Mouse (Mus musculus): ENCODE data around the gene Ppt2. TPM values are rescaled to one million over a fixed set of nuclear protein-coding genes. Genes with fewer than 3 reads are reported as not detected.

Ppt2 gene
- polyA plus RNA-seq, 1 experiment from 2014 or later: 22.9 TPM

DNA sequence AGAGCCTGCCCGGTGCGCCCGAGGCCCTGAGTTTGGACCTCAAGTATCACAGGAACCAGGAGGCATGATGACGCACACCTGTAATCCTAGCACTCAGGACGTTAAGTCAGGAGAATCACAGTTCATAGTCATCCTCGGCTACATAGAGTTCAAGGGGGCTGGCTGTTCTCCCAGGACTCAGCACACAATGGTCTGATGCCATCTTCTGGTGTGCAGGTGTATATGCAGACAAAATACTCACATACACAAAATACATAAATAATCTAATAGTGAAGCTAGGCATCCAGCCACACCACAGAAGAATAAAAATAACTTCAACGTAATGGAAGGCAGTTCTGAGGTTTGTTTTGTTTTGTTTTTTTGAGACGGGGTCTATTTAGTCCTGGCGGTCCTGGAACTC lies 5.1 kb downstream of the Ppt2 start:
- no peaks in the 10 kb centered on the region for H3K27me3 ChIP-seq
- H3K27ac ChIP-seq: no peak overlapping the region
- H3K4me3 ChIP-seq: no peak overlapping the region
- ATAC-seq (replicated peaks; ENCODE audit: insufficient number of reproducible peaks, insufficient read depth, low FRiP score, low read depth): no peak
- WGBS: 84% methylated on average over 9 of the region's 9 CpGs
- peaks cover 13% of the 10 kb centered on the region for H3K4me1 ChIP-seq (replicated peaks)
- H3K9me3 ChIP-seq (replicated peaks): no peaks in the 10 kb centered on the region
- H3K4me2 ChIP-seq: no peak overlapping the region
- no peak overlapping the region for H3K9ac ChIP-seq
- H3K36me3 ChIP-seq: peaks cover 38% of the 10 kb centered on the region

DNA sequence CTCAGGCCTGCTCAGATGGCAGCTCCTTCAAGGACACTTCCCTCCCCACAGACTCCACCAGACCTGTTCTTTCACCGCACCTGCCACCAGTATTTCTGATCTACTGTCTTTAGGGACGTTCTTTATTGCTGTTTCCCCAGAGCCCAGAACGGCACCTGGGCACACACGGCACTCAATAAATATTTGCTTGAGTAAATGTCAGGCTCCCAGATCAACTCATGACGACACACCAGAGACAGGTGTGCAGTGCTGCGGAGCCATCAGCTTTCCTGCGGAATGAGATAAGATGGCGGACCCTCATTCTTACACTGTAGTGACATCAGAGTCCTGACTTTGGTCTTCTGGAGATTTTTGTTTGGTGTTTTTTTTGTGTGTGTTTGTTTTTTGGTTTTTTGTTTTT lies 7.3 kb downstream of the Ppt2 start:
- H3K27ac ChIP-seq: no peak overlapping the region
- H3K4me1 ChIP-seq (replicated peaks): peaks cover 4% of the 10 kb centered on the region
- no peaks in the 10 kb centered on the region for H3K9me3 ChIP-seq (replicated peaks)
- H3K9ac ChIP-seq: no peak overlapping the region
- no peaks in the 10 kb centered on the region for H3K27me3 ChIP-seq
- no peak overlapping the region for H3K4me2 ChIP-seq
- 90% methylated on average over 8 of the region's 8 CpGs for WGBS
- no peak for ATAC-seq (replicated peaks; ENCODE audit: insufficient number of reproducible peaks, insufficient read depth, low FRiP score, low read depth)
- H3K4me3 ChIP-seq: no peak overlapping the region
- peaks cover 49% of the 10 kb centered on the region for H3K36me3 ChIP-seq

DNA sequence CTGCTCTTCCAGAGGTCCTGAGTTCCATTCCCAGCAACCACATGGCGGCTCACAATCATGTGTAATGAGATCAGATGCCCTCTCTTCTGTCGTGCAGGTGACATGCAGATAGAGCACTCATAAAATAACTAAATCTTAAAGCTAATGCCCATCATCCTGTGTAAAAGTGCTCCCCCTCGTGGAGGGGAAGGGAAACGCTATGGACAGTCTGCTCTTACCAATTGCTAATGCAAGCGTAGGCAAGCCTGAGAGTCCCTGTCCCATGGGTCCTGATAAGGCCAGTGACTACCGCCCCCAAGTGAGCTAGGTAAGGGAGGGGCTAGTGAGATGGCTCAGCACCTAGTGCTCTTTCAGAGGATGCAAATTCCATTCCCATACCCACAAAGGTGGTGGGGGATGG lies 9.3 kb downstream of the Ppt2 start:
- H3K9ac ChIP-seq: no peak overlapping the region
- no peaks in the 10 kb centered on the region for H3K27me3 ChIP-seq
- no peaks in the 10 kb centered on the region for H3K9me3 ChIP-seq (replicated peaks)
- no peak for ATAC-seq (replicated peaks; ENCODE audit: insufficient number of reproducible peaks, insufficient read depth, low FRiP score, low read depth)
- no peak overlapping the region for H3K4me2 ChIP-seq
- H3K4me1 ChIP-seq (replicated peaks): 0 out of 2 replicates have a peak, but pooled peaks cover 2% of the 10 kb centered on the region
- WGBS: 20% methylated on average over 6 of the region's 6 CpGs
- H3K4me3 ChIP-seq: no peak overlapping the region
- no peak overlapping the region for H3K27ac ChIP-seq
- peaks cover 42% of the 10 kb centered on the region for H3K36me3 ChIP-seq

DNA sequence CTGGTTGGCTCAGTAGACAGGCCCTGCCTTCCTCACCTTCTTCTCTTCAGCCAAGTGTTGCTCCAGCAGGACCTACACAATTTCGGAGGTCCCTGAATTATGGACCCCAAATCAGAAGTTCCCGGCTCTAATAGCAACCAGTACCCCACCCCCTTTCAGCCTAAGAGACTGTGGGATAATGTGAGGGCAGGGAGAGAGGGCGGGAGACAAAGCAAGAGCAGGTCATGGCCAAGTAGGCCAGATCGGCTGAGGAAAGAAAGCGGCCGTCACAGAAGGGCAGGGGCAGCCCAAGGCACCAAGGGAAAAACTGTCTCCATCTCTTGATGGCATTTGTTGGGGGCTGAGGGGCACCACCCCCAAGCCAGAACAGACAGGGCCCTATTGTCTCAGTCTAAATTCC lies 12.4 kb downstream of the Ppt2 start, which contains the start of gene Egfl8:
Gene Egfl8, minus strand, starts transcription at position 101 of the 400 bp plus-strand sequence.
- no peak within 1 kb of the TSS for H3K4me2 ChIP-seq
- H3K27ac ChIP-seq: no peak within 1 kb of the TSS
- no peak for ATAC-seq (replicated peaks; ENCODE audit: insufficient number of reproducible peaks, insufficient read depth, low FRiP score, low read depth)
- 0 out of 2 replicates have a peak, but pooled peaks cover 2% of the 10 kb centered on the region for H3K4me1 ChIP-seq (replicated peaks)
- H3K36me3 ChIP-seq: peaks cover 48% of the 10 kb centered on the region
- H3K9ac ChIP-seq: peak within 1 kb of the TSS; percentile 12; the same call in 1 of the 2 replicates
- no peaks in the 10 kb centered on the region for H3K9me3 ChIP-seq (replicated peaks)
- WGBS: 76% methylated on average over 6 of the region's 6 CpGs
- H3K4me3 ChIP-seq: no peak within 1 kb of the TSS
- H3K27me3 ChIP-seq: no peaks in the 10 kb centered on the region

DNA sequence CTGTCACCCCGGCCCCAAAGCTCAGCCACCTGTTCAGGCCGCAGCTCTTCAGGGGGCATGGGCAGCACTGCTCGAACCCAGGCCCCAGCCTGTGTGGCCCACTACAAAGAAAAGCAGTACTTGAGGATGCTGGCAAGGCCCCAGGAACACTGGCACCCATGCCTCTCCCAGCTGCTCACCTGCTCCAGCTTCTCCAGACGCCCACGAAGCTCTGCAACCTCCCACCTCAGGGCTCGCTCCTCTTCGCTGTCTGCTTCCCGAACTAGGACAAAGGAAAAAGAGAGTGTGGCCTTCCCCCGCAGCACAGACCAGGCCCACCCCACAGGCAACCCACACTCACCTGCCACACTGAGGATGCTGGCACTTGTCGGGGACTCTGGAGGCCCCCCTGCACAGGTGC lies 14.5 kb downstream of the Ppt2 start:
- no peak for ATAC-seq (replicated peaks; ENCODE audit: insufficient number of reproducible peaks, insufficient read depth, low FRiP score, low read depth)
- WGBS: 94% methylated on average over 10 of the region's 10 CpGs
- no peaks in the 10 kb centered on the region for H3K9me3 ChIP-seq (replicated peaks)
- no peaks in the 10 kb centered on the region for H3K27me3 ChIP-seq
- H3K4me2 ChIP-seq: no peak overlapping the region
- H3K4me1 ChIP-seq (replicated peaks): peaks cover 4% of the 10 kb centered on the region
- H3K9ac ChIP-seq: no peak overlapping the region
- peaks cover 48% of the 10 kb centered on the region for H3K36me3 ChIP-seq
- no peak overlapping the region for H3K4me3 ChIP-seq
- no peak overlapping the region for H3K27ac ChIP-seq

DNA sequence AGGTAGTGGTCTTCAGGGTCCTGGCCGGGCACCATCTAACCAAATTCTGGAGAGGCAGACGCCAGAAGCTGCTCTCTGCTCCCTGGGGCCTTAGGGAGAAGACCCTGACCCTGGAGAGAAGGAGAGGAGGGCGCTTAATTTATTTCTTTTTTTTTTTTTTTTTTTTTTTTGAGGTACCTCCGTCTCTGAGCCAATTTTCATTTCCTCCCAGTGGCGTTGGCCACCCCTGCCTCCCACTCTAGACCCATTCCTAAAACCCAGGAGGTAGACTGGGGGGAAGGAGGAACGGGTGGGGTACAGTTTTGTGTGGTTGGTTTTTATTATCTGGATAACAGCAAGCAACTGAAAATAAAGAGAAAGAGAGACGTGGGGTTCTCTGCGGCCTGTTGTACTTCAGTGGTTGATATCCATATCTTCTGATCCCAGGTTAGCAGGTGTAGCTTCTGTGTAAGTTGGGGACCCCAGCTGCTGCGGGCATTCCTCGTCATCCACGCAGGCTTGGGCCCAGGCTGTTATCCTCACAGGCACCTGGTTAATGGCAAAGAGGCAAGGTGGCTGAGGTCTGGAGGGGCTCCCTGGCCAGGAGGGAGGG lies 15.2 kb downstream of the Ppt2 start:
- H3K36me3 ChIP-seq: peaks cover 48% of the 10 kb centered on the region
- WGBS: 88% methylated on average over 11 of the region's 11 CpGs
- H3K9me3 ChIP-seq (replicated peaks): no peaks in the 10 kb centered on the region
- H3K27me3 ChIP-seq: no peaks in the 10 kb centered on the region
- H3K4me1 ChIP-seq (replicated peaks): peaks cover 10% of the 10 kb centered on the region
- H3K27ac ChIP-seq: no peak overlapping the region
- H3K9ac ChIP-seq: no peak overlapping the region
- no peak overlapping the region for H3K4me2 ChIP-seq
- ATAC-seq (replicated peaks; ENCODE audit: insufficient number of reproducible peaks, insufficient read depth, low FRiP score, low read depth): no peak
- H3K4me3 ChIP-seq: no peak overlapping the region

DNA sequence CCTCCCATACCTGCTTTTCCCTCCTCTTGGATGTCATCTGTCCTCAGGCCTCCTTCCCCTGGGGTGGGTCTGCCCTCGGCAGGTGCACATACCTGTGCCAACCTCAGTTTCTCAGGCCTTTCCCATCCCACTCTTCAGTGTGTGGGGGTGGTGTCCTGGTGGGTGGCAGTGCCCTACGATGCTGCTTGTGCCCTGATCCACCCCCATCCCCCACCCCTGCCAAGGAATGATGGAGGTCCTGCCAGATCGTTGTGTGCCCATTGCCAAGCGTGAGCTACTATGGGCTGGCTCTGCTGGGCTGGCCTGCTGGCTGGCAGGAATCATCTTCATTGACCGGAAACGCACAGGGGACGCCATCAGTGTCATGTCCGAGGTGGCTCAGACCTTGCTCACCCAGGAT lies 17.3 kb downstream of the Ppt2 start:
- peaks cover 38% of the 10 kb centered on the region for H3K36me3 ChIP-seq

DNA sequence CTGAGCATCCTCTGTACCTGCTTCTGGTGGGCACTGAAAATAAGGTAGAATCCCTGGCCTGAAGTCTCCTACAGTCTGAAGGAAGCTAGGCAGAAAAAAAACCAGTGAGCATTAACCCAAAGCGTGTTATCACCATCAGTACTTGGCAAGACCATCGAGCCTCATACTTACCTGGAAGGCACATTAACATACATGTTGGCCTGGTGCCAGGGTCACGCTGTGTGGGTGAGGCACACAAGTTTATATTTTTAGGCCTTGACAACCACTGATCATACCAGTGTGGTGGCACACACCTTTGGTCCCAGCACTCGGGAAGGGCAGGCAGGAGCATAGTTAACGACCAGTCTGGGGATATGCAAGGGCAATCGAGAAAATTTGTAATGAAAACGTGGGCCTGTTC lies 20.3 kb downstream of the Ppt2 start:
- no peak overlapping the region for H3K4me2 ChIP-seq
- H3K4me3 ChIP-seq: no peak overlapping the region
- no peak overlapping the region for H3K27ac ChIP-seq
- no peaks in the 10 kb centered on the region for H3K9me3 ChIP-seq (replicated peaks)
- no peak for ATAC-seq (replicated peaks; ENCODE audit: insufficient number of reproducible peaks, insufficient read depth, low FRiP score, low read depth)
- no peak overlapping the region for H3K9ac ChIP-seq
- H3K36me3 ChIP-seq: peaks cover 26% of the 10 kb centered on the region
- no peaks in the 10 kb centered on the region for H3K27me3 ChIP-seq
- peaks cover 38% of the 10 kb centered on the region for H3K4me1 ChIP-seq (replicated peaks)
- 79% methylated on average over 7 of the region's 7 CpGs for whole genome bisulfite sequencing

More for the DNA sequence above, 17.3 kb downstream of the Ppt2 start:
- ATAC-seq (replicated peaks; ENCODE audit: insufficient number of reproducible peaks, insufficient read depth, low FRiP score, low read depth): no peak
- Histone ChIP-seq H3K9ac (no peak overlapping the region), H3K27me3 (no peaks in the 10 kb centered on the region), H3K4me2 (no peak overlapping the region), H3K9me3 (replicated peaks) (no peaks in the 10 kb centered on the region), H3K27ac (no peak overlapping the region), H3K4me3 (no peak overlapping the region), H3K4me1 (replicated peaks) (peaks cover 27% of the 10 kb centered on the region)
- 87% methylated on average over 8 of the region's 8 CpGs for WGBS

DNA sequence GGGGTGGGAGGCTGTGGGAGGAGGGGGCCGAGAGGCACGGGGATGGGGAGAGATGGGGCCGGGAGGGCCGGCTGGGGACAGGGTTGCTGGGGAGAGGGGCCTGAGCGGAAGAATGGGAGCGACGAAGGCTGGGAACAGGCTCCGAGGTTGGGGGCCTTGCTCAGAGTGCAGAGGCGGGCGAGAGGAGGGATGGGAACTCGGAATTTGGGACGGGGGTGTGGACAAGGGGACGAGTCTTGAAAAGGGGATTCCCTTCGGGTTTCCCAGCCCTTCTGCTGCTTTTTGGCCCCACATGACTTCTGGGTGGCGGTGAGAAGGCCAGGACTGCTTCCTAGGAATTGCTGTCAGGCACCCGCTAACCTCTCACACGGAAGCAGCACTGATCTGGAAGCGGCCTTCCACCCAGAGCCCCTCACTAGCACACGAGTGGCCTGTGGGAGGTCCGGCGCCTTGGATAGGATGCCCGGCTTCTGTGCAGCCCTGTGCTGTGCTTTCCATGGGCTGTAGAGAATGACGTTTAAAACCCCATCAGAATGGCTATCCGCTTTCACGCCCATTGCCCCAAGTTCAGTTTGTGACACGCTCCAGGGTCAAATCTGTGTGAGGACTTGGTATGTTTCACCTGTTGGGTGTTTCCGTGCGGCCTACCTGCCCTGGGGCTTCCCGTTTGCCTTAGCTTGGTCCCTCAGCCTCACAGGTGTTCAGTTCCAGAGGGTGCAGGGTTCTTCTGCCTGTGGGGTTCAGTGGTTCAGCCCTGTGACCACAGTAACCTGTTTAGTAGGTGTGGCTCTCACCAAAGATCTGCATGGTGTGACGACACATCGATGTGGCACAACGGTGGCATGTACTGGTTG lies 21.9 kb downstream of the Ppt2 start:
- 15% methylated on average over 32 of the region's 32 CpGs for WGBS
- no peak for ATAC-seq (replicated peaks; ENCODE audit: insufficient number of reproducible peaks, insufficient read depth, low FRiP score, low read depth)
- peak overlapping the region; percentile 87 for H3K27ac ChIP-seq

DNA sequence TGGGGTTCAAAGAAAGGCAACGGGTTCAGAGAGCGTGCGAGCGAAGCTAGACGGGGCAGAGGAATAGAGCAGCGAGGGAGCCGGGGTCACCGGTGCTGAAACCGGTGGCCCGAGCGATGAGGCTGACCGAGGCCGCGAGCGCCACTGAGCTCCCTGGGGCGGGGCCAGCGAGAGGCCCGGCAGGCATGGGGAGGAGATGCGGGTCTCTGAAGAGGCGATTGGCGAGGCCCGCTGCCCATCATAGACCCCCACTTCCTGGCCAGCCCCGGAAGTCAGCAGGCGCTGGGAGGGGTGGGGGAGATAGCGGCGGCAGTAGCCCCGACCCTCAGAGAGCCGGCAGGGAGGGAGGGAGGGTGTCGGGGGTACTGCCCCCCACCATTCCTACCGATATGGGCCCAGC lies 22.7 kb downstream of the Ppt2 start:
- Histone ChIP-seq H3K27me3 (no peaks in the 10 kb centered on the region), H3K9ac (peak overlapping the region; percentile 94), H3K27ac (peak overlapping the region; percentile 87), H3K4me3 (peak overlapping the region; percentile 96), H3K9me3 (replicated peaks) (no peaks in the 10 kb centered on the region), H3K4me1 (replicated peaks) (peaks cover 50% of the 10 kb centered on the region), H3K36me3 (peaks cover 14% of the 10 kb centered on the region), H3K4me2 (peak overlapping the region; percentile 84)
- ATAC-seq (replicated peaks; ENCODE audit: insufficient number of reproducible peaks, insufficient read depth, low FRiP score, low read depth): peak; percentile 50
- WGBS: under 1% methylated on average over 27 of the region's 30 CpGs

More for the DNA sequence above, 21.9 kb downstream of the Ppt2 start:
- Histone ChIP-seq H3K9me3 (replicated peaks) (no peaks in the 10 kb centered on the region), H3K4me2 (peak overlapping the region; percentile 84), H3K4me3 (peak overlapping the region; percentile 96), H3K36me3 (peaks cover 18% of the 10 kb centered on the region), H3K4me1 (replicated peaks) (peaks cover 50% of the 10 kb centered on the region), H3K9ac (peak overlapping the region; percentile 94), H3K27me3 (no peaks in the 10 kb centered on the region)

DNA sequence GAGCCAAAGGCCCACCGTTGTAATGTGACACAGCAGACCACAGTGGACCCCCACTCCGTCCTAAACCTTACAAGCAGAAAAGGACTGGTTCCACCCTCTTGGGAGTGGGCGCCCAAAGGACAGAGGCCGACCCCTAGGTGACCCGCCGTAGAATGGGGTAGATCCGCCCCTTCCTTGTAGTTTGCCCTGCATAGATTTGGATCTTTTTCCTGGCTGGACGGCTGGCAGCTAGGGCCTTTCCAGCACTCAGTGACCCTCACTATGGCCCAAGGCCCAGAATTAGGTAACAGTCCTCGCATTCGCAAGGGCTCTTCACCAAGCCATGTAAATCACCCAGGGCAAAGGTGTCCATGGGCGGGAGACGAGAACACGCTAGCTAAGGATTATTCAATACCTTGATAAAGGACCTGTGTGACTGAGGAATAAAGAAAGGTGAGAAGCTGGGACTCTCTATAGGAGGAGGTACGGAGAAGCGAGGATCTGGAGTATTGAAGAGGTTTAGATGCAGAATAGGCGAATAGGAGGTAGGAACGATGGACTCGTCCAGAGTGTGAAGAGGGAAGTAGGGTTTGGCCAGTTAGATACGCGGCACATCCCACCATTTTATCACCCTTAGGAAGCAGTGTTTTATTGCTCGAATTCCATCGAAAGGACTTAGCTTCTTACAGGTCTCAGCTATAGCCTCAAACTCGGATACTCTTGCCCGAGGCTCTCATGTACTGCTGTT lies 23.6 kb downstream of the Ppt2 start:
- H3K27ac ChIP-seq: peak overlapping the region; percentile 87
- ATAC-seq (replicated peaks; ENCODE audit: insufficient number of reproducible peaks, insufficient read depth, low FRiP score, low read depth): no peak
- H3K9me3 ChIP-seq (replicated peaks): no peaks in the 10 kb centered on the region
- peaks cover 50% of the 10 kb centered on the region for H3K4me1 ChIP-seq (replicated peaks)
- no peaks in the 10 kb centered on the region for H3K27me3 ChIP-seq
- peak overlapping the region; percentile 84 for H3K4me2 ChIP-seq
- WGBS: 20% methylated on average over 24 of the region's 24 CpGs
- H3K9ac ChIP-seq: peak overlapping the region; percentile 94
- H3K36me3 ChIP-seq: peaks cover 17% of the 10 kb centered on the region
- peak overlapping the region; percentile 96 for H3K4me3 ChIP-seq
